Mouse (Mus musculus) midbrain, embryonic 14.5 days (tissue): Measurements from ENCODE around the gene Fli1. TPM values are rescaled to one million over a fixed set of nuclear protein-coding genes. Genes with fewer than 3 reads are reported as not detected.

Experiments used
- ATAC-seq: fragments of 200-750 bp; cut with Nextera tagmentation; 2 replicates; pipeline ENCODE4 v1.8.0; 2017; ENCODE audit warnings: moderate number of reproducible peaks, moderate library complexity; ENCODE audit not compliant: low FRiP score, low TSS enrichment
- DNase-seq: peaks from one replicate; pipeline ENCODE4 v3.0.0-alpha.2; 2015
- H3K27ac ChIP-seq: fragments of 300-500 bp; sonication (generic); replicated peaks from 2 replicates; pipeline ENCODE4 v1.5.1; 2014; ENCODE audit warnings: mild to moderate bottlenecking, low read depth, low read length, moderate library complexity
- H3K27me3 ChIP-seq: fragments of 300-500 bp; sonication (generic); 2 replicates; pipeline ENCODE4 v1.6.1; 2014; ENCODE audit warnings: low read length, control low read depth, mixed read lengths; ENCODE audit not compliant: control insufficient read depth, insufficient read depth
- H3K36me3 ChIP-seq: fragments of 300-500 bp; sonication (generic); 2 replicates; pipeline ENCODE4 v1.6.1; 2014; ENCODE audit warnings: low read length, control low read depth; ENCODE audit not compliant: control insufficient read depth, insufficient read depth
- H3K4me1 ChIP-seq: fragments of 300-500 bp; sonication (generic); 2 replicates; pipeline ENCODE4 v1.6.1; 2014; ENCODE audit warnings: mild to moderate bottlenecking, antibody characterized with exemption, low read length, control low read depth; ENCODE audit not compliant: control insufficient read depth, insufficient read depth
- H3K4me2 ChIP-seq: fragments of 300-500 bp; sonication (generic); 2 replicates; pipeline ENCODE4 v1.6.1; 2014; ENCODE audit warnings: mild to moderate bottlenecking, low read length, moderate library complexity
- H3K4me3 ChIP-seq: fragments of 300-500 bp; sonication (generic); replicated peaks from 2 replicates; pipeline ENCODE4 v1.5.1; 2014; ENCODE audit warnings: low read depth, low read length
- H3K9ac ChIP-seq: fragments of 300-500 bp; sonication (generic); replicated peaks from 2 replicates; pipeline ENCODE4 v1.6.1; 2014; ENCODE audit warnings: mild to moderate bottlenecking, low read length, moderate library complexity
- H3K9me3 ChIP-seq: fragments of 300-500 bp; sonication (generic); 2 replicates; pipeline ENCODE4 v1.6.1; 2016; ENCODE audit warnings: low read length, control low read depth, mixed read lengths; ENCODE audit not compliant: control insufficient read depth
- whole genome bisulfite sequencing: fragments of 180-500 bp; shearing (Covaris S2); extraction: QIAGEN DNeasy Blood & Tissue Kit; methylation state at CpG from one replicate; pipeline ENCODE4 v1.1.7; 2014; 5-methylcytosine and 5-hydroxymethylcytosine counted together
- polyA plus RNA-seq: library from polyadenylated mRNA; unstranded; fragments of >200 nt; fragmentation: Nextera tagmentation; extraction: Ambion mirVana; gene quantifications from 2 replicates; pipeline ENCODE4 v1.2.1, GENCODE M21; 2014

Gene Fli1
- polyA plus RNA-seq, 1 experiment from 2014 or later, result 7.9 TPM

DNA sequence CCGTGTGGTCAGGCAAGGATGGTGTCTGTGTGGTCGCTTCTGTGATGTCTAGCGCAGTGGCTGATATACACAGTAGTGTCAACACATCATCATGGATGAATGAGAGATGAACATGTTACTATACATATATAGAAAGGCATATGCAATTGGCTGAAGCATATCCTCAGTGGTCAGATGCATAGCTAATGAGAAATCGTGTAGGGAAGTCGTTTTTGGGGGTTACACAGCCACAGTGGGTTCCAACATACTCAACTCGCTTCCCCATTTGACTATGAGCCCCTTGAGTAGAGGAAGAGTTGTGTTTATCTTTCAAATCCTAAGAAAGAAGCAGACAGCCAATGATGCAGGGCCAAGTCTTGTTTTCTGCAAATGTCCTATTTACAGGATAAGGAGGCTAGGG, 149.9 kb downstream of the Fli1 start:
- ATAC-seq (no peak), DNase-seq (no peak)
- Histone ChIP-seq H3K9me3 (no peaks in the 10 kb centered on the region), H3K4me3 (no peak overlapping the region), H3K27ac (no peak overlapping the region), H3K4me2 (no peak overlapping the region), H3K36me3 (no peaks in the 10 kb centered on the region), H3K27me3 (no peaks in the 10 kb centered on the region), H3K9ac (no peak overlapping the region), H3K4me1 (no peaks in the 10 kb centered on the region)
- WGBS, result 85% methylated on average over 6 of the region's 6 CpGs

DNA sequence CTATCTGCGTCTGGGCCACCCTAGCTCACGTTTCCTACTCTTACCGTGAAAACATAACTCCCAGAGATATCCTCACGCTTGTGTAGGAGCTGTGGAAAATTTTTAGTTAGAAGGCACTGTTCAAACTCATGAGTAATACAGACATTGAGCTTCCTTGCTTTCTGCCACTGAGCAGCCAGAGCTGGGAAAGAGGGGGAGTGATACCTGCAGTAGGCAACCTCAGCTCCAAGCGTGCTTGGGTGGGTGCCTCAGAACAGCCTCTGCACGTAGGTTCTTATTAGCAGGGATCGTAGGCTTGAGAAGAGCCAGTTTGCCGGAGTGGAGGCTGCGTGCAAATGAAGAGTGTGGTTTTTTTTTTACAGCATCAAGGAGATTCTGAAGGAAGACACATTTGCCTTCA, 151.0 kb downstream of the Fli1 start:
- H3K27ac ChIP-seq, result no peak overlapping the region
- DNase-seq (no peak), ATAC-seq (no peak)
- WGBS, result 87% methylated on average over 9 of the region's 9 CpGs
- no peak overlapping the region for H3K4me3 ChIP-seq
- no peaks in the 10 kb centered on the region for H3K27me3 ChIP-seq
- H3K9me3 ChIP-seq, result no peaks in the 10 kb centered on the region
- H3K36me3 ChIP-seq, result no peaks in the 10 kb centered on the region
- H3K9ac ChIP-seq, result no peak overlapping the region
- H3K4me2 ChIP-seq, result no peak overlapping the region
- no peaks in the 10 kb centered on the region for H3K4me1 ChIP-seq

GRCm38 (mm10) chr9:32391092-32391491, 151.6 kb downstream of the Fli1 start:
- H3K4me2 ChIP-seq, result no peak overlapping the region
- ATAC-seq, result no peak
- 82% methylated on average over 5 of the region's 5 CpGs for WGBS

GRCm38 (mm10) chr9:32388120-32388519, 154.5 kb downstream of the Fli1 start:
- Histone ChIP-seq H3K36me3 (no peaks in the 10 kb centered on the region), H3K4me1 (no peaks in the 10 kb centered on the region), H3K27me3 (no peaks in the 10 kb centered on the region), H3K9ac (no peak overlapping the region), H3K27ac (no peak overlapping the region), H3K9me3 (no peaks in the 10 kb centered on the region), H3K4me3 (no peak overlapping the region), H3K4me2 (no peak overlapping the region)
- WGBS, result 88% methylated on average over 1 of the region's 1 CpGs
- ATAC-seq, result no peak
- DNase-seq, result no peak

More at GRCm38 (mm10) chr9:32391092-32391491, 151.6 kb downstream of the Fli1 start:
- no peaks in the 10 kb centered on the region for H3K36me3 ChIP-seq
- no peak overlapping the region for H3K9ac ChIP-seq
- H3K27me3 ChIP-seq, result no peaks in the 10 kb centered on the region
- DNase-seq, result no peak
- no peak overlapping the region for H3K4me3 ChIP-seq
- H3K27ac ChIP-seq, result no peak overlapping the region
- H3K4me1 ChIP-seq, result no peaks in the 10 kb centered on the region
- no peaks in the 10 kb centered on the region for H3K9me3 ChIP-seq

- H3K27me3 ChIP-seq, result no peaks in the 10 kb centered on the region
- H3K9me3 ChIP-seq, result no peaks in the 10 kb centered on the region
- H3K4me3 ChIP-seq, result no peak overlapping the region
- H3K4me1 ChIP-seq, result no peaks in the 10 kb centered on the region
- H3K4me2 ChIP-seq, result no peak overlapping the region
- DNase-seq (no peak), ATAC-seq (no peak)
- no peak overlapping the region for H3K27ac ChIP-seq
- H3K36me3 ChIP-seq, result no peaks in the 10 kb centered on the region
- 87% methylated on average over 4 of the region's 4 CpGs for WGBS
- no peak overlapping the region for H3K9ac ChIP-seq
These were observed 157.8 kb downstream of the Fli1 start for GRCm38 (mm10) chr9:32384906-32385305.

DNA sequence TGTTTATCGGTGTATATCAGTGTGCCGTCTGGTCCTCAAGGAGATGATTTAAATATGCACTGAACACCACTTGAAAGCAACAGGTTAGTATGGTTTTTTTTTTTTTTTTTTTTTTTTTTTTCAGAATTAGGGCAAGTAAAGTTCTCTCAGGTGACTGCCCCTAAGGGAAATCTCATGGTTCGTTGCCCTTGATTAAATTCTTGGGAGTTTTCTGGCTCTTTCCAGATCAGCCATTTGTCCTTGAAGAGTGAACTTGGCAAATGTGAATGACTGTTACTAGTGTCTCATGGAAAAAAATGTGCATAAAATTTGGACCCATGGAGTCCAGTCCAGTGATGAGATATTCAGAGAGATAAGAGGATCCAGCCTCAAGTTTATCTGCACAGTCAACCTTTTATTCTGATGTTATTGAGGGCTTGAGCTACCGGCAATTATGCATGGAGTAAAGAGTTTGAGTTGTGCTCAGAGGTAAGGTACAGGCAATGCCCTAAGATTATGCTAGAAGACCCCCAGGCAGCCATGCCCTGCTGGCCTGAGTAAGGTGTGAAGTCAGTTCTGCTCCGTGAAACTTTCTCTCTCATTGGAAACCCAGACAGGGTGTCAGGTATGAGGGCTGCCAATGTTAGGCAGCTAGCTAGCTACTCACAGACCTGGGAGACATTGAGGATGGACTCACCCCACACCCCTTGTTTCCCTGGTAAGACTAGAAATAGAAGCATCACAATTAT, 165.6 kb downstream of the Fli1 start:
- DNase-seq, result no peak
- no peaks in the 10 kb centered on the region for H3K9me3 ChIP-seq
- H3K36me3 ChIP-seq, result no peaks in the 10 kb centered on the region
- H3K27ac ChIP-seq, result no peak overlapping the region
- no peak overlapping the region for H3K4me3 ChIP-seq
- H3K4me1 ChIP-seq, result no peaks in the 10 kb centered on the region
- WGBS, result 91% methylated on average over 5 of the region's 5 CpGs
- ATAC-seq, result no peak
- no peaks in the 10 kb centered on the region for H3K27me3 ChIP-seq
- H3K4me2 ChIP-seq, result no peak overlapping the region
- H3K9ac ChIP-seq, result no peak overlapping the region

DNA sequence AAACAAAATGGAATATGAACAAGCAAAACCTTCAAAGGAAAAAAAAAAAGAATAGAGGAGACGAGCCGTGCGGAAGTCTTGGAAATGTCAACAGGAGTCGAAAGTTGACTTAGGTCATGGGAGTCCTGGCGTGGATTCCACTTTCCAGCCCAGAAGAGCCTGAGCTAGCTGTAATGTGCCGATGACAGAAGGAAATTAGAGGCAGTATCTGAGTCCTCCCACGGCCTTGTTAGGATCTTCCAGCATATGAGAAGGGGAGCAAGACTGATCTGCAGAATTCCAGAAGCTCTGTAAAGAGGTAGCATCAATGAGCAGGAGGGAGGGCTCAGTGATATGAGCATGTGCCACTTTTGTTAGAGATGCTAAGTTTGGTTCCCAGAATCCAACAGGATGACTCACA, 166.6 kb downstream of the Fli1 start:
- no peaks in the 10 kb centered on the region for H3K36me3 ChIP-seq
- DNase-seq (no peak), ATAC-seq (no peak)
- H3K4me1 ChIP-seq, result no peaks in the 10 kb centered on the region
- WGBS, result 88% methylated on average over 7 of the region's 7 CpGs
- no peak overlapping the region for H3K4me2 ChIP-seq
- no peaks in the 10 kb centered on the region for H3K27me3 ChIP-seq
- H3K9me3 ChIP-seq, result no peaks in the 10 kb centered on the region
- no peak overlapping the region for H3K4me3 ChIP-seq
- H3K9ac ChIP-seq, result no peak overlapping the region
- H3K27ac ChIP-seq, result no peak overlapping the region

DNA sequence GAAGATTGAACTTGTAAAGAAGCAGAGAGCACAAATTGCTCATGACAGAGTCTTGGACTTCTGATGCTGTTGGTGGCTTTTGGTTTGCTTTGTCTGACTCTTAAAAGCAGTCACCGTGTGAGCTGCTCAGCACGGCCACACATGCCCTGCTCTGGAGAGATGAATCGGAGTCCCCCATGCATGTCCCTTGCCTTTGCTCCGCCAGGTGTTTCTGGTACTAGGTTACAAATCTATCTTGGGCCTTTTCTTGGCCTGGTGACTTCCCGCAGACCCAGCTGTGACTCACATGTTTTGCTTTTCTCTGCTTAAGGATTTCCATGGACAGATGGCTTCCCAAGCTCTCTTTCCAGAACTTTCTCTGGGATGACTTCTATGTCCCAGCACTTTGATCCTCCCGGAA, 169.0 kb downstream of the Fli1 start:
- Histone ChIP-seq H3K27me3 (no peaks in the 10 kb centered on the region), H3K36me3 (no peaks in the 10 kb centered on the region), H3K27ac (no peak overlapping the region), H3K4me1 (peaks cover 6% of the 10 kb centered on the region; the same call in 1 of the 2 replicates), H3K9ac (no peak overlapping the region), H3K4me3 (no peak overlapping the region), H3K4me2 (no peak overlapping the region), H3K9me3 (no peaks in the 10 kb centered on the region)
- DNase-seq (no peak), ATAC-seq (no peak)
- WGBS, result 91% methylated on average over 6 of the region's 6 CpGs
